Comparison of ENCODE assay signal across 9 mouse cellular contexts in genomic region chr7:125475601-125476251, GRCm38 (mm10). TPM values are rescaled to one million over a fixed set of nuclear protein-coding genes. Genes with fewer than 3 reads are reported as not detected.
A peak's percentile ranks its signal among the peaks of the same experiment; 100 is the strongest.
DNase-seq lines count a peak whose midpoint lies in the region; TF ChIP-seq lines count a peak whose summit lies in the region.
"Had no signal": no experiment of that assay in that cellular context is flagged by ENCODE, and none has a peak within 500 bp of the region (broad histone marks: within the 10 kb centered on the region; RNA-seq: fewer than 3 reads in every experiment).

No protein-coding gene starts in this region.

- peak overlapping the region; percentile 72 for H3K27ac ChIP-seq in gastrocnemius, adult 2 months
- peak overlapping the region; percentile 82 for H3K27ac ChIP-seq in heart, embryonic 10.5 days
- peak overlapping the region; percentile 36 for H3K27ac ChIP-seq in small intestine, adult 2 months (ENCODE audit: insufficient read depth, low read depth, low read length)

- no peak for TF ChIP-seq POLR2A in small intestine, adult 2 months (IDR thresholded peaks at IDR 0.05; ENCODE audit: low read depth, low read length)

- intact Hi-C loops in gastrocnemius, adult 2 months (cut with DNase I) = no loop called here
- intact Hi-C loops in gastrocnemius, postnatal 36 days (cut with DNase I) = no loop called here

- H3K9me3 ChIP-seq in heart, embryonic 10.5 days = no peaks in the 10 kb centered on the region

- no peaks in the 10 kb centered on the region for H3K27me3 ChIP-seq in heart, embryonic 10.5 days (ENCODE audit: insufficient read depth, poor library complexity, severe bottlenecking)
- no peaks in the 10 kb centered on the region for H3K27me3 ChIP-seq in small intestine, adult 2 months (ENCODE audit: control insufficient read depth, insufficient read depth, low read length)

- no peak for TF ChIP-seq CTCF in gastrocnemius, adult 2 months (IDR thresholded peaks at IDR 0.05)
- no peak for TF ChIP-seq CTCF in small intestine, adult 2 months (IDR thresholded peaks at IDR 0.05; ENCODE audit: extremely low read depth, insufficient read length, insufficient replicate concordance, low read depth, low read length)

- 35% methylated on average over 11 of the region's 11 CpGs for WGBS in heart, embryonic 10.5 days
- WGBS in small intestine, adult 2 months = 70% methylated on average over 11 of the region's 11 CpGs

- H3K36me3 ChIP-seq in heart, embryonic 10.5 days = peaks cover 27% of the 10 kb centered on the region
- peaks cover 8% of the 10 kb centered on the region for H3K36me3 ChIP-seq in small intestine, adult 2 months (ENCODE audit: control insufficient read depth, insufficient read depth, low read length)

- peaks cover 60% of the 10 kb centered on the region for H3K4me1 ChIP-seq in heart, embryonic 10.5 days
- peaks cover 14% of the 10 kb centered on the region for H3K4me1 ChIP-seq in small intestine, adult 2 months (ENCODE audit: control insufficient read depth, insufficient read depth, insufficient read length, low read length)

- DNase-seq in gastrocnemius, adult 2 months = peak; percentile 45
- no peak for DNase-seq in gastrocnemius, postnatal 36 days
- DNase-seq in MN1 (ENCODE audit: low spot score) = peak; percentile 55
- no peak for DNase-seq in heart, embryonic 10.5 days (ENCODE audit: low spot score)
- DNase-seq in kidney, postnatal 4 days = peak; percentile 30 to 45
- DNase-seq in layer of hippocampus, adult 11-12 months (ENCODE audit: low spot score) = no peak
- DNase-seq in yolk sac, embryonic 10.5 days (ENCODE audit: low spot score) = no peak

- H3K4me3 ChIP-seq in gastrocnemius, adult 2 months = no peak overlapping the region
- H3K4me3 ChIP-seq in heart, embryonic 10.5 days = no peak overlapping the region
- no peak overlapping the region for H3K4me3 ChIP-seq in small intestine, adult 2 months (ENCODE audit: low read depth, low read length)
- H3K4me3 ChIP-seq: myocyte had no signal

RNA-seq across cellular contexts. Expression of gene Nsmce1, which starts 15.7 kb away (rescaled TPM):
- 10 to 100 TPM in 1 of 2 experiments, 1 to 10 TPM in 1; 10.0 to 12.0 TPM for total RNA-seq in gastrocnemius, adult 2 months (2021)
- total RNA-seq in gastrocnemius, postnatal 36 days (2021) = 10 to 100 TPM in 1 of 2 experiments, 1 to 10 TPM in 1; 8.6 to 10.8 TPM
- 122 and 123 TPM in 2 replicates for polyA plus RNA-seq in heart, embryonic 10.5 days (2016; fragmentation: Nextera tagmentation; extraction: Ambion mirVana)
- 16.7 and 35.8 TPM in 2 replicates for polyA plus RNA-seq in small intestine, adult 2 months (2012; rRNA removed)

RNA-seq across cellular contexts. Expression of gene Kdm8, which starts 31.2 kb away (rescaled TPM):
- total RNA-seq in gastrocnemius, adult 2 months (2021) = 1 to 10 TPM; 7.1 to 7.5 TPM
- total RNA-seq in gastrocnemius, postnatal 36 days (2021) = 1 to 10 TPM; 4.5 to 5.0 TPM
- 10.8 and 11.6 TPM in 2 replicates for polyA plus RNA-seq in heart, embryonic 10.5 days (2016; fragmentation: Nextera tagmentation; extraction: Ambion mirVana)
- polyA plus RNA-seq in small intestine, adult 2 months (2012; rRNA removed) = 2.1 and 2.4 TPM in 2 replicates

Comparison
In these comparisons a context has a peak if more than half of its experiments do, and no peak if none do; other contexts are left out.
1. DNase-seq: peak in gastrocnemius, adult 2 months (single experiment), MN1 (single experiment) and kidney, postnatal 4 days (2 of 2); none in gastrocnemius, postnatal 36 days (0 of 2), heart, embryonic 10.5 days (single experiment), layer of hippocampus, adult 11-12 months (single experiment) and yolk sac, embryonic 10.5 days (single experiment).
2. Peak in every context shown above with its lines, with median percentiles within 50 percentile points of each other: H3K27ac ChIP-seq.